Mouse (Mus musculus) heart, embryonic 15.5 days (tissue): ENCODE results near the gene 6720489N17Rik. TPM values are rescaled to one million over a fixed set of nuclear protein-coding genes. Genes with fewer than 3 reads are reported as not detected.

ENCODE experiments used
- microRNA-seq: library from miRNA; unstranded; fragments of <30 nt; microRNA quantifications from one replicate; pipeline ENCODE4, GENCODE M21; 2016
- polyA plus RNA-seq: library from polyadenylated mRNA; unstranded; fragments of >200 nt; fragmentation: Nextera tagmentation; extraction: Ambion mirVana; gene quantifications from 2 replicates; pipeline ENCODE4 v1.2.1, GENCODE M21; 2015

The 6720489N17Rik gene
- polyA plus RNA-seq, 1 experiment from 2014 or later: 5.3 TPM

Small RNAs within 50 kb of the gene (microRNA-seq; reads per million reads assigned to microRNA genes)
- gene Gm24020: not detected

Other genes starting within 250 kb of the 6720489N17Rik start
- 2.8 and 3.6 TPM in 2 replicates for gene Gm3604, start 241.0 kb downstream of the 6720489N17Rik start, polyA plus RNA-seq
- 7.8 and 8.4 TPM in 2 replicates for gene Gm49359, start 157.3 kb downstream of the 6720489N17Rik start, polyA plus RNA-seq
- gene Zfp935, start 65.7 kb downstream of the 6720489N17Rik start, polyA plus RNA-seq: 0.70 TPM in 1 of 2 replicates, not detected in the other
- gene Zfp934, start 53.0 kb downstream of the 6720489N17Rik start, polyA plus RNA-seq: 11.2 and 12.1 TPM in 2 replicates
- gene Platr25, start 136.5 kb upstream of the 6720489N17Rik start, polyA plus RNA-seq: 13.4 and 15.2 TPM in 2 replicates
- gene Gm5141, start 161.6 kb upstream of the 6720489N17Rik start, polyA plus RNA-seq: 5.1 and 5.8 TPM in 2 replicates
- gene Fbp2, start 234.2 kb upstream of the 6720489N17Rik start, polyA plus RNA-seq: 0.11 TPM in 1 of 2 replicates, not detected in the other